Mouse (Mus musculus) heart, postnatal 25 days (tissue): Measurements from ENCODE around the gene Nup62. TPM values are rescaled to one million over a fixed set of nuclear protein-coding genes. Genes with fewer than 3 reads are reported as not detected.

ENCODE experiments used
- DNase-seq: peaks from one replicate; pipeline ENCODE4 v3.0.0; 2022; ENCODE audit warnings: low spot score
- intact Hi-C: fragments of 180-260 bp; cut with DNase I; formaldehyde crosslinking; loops from one replicate; pipeline ENCODE4 v1.15.1; 2025
- total RNA-seq, 2 experiments: library from RNA; stranded (reverse); gene quantifications; 2 replicates each; pipeline ENCODE4 v1.2.3; 2021

Nup62 gene
- total RNA-seq, 2 experiments from 2014 or later, result 26.0 to 28.6 TPM

DNA sequence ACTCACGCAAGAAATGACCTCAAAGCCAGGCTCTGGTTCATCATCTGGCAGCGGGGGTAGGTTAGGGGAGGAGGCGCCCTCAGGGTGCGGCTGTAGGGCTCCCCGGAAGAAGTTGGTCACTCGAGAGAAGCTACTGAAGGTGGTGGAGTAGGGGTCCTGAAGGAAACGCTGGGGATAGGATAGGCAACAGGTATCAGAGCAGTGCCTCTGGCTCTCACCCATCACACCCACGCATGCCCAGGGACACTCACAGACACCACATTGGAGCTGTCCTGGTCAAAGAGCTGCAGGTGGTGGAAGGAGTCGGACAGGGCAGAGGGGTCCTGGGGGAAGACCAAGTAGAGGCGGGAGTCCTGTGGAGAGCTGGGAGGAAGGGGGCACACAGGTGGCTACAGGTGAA lies 29.1 kb downstream of the Nup62 start:
- intact Hi-C loops, result no loop called here
- no peak for DNase-seq

DNA sequence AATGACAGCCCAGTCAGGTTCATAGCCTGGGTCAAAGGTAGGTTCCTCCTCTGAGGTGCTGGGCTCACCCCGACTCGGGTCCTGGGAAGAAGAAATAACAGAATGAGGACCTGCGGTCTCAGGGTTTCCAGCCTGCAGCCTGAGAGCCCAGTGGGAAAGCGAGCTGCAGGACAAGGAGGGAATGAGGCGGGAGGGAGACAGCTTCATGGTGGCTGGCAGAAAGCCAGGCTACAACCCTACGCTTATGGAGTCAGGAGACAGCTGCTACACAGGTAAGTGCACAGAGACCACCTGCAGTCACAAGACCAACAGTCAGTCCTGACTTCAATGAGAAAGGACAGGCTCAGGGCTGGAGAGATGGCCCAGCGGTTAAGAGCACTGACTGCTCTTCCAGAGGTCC lies 30.9 kb downstream of the Nup62 start:
- intact Hi-C loops, result no loop called here

DNA sequence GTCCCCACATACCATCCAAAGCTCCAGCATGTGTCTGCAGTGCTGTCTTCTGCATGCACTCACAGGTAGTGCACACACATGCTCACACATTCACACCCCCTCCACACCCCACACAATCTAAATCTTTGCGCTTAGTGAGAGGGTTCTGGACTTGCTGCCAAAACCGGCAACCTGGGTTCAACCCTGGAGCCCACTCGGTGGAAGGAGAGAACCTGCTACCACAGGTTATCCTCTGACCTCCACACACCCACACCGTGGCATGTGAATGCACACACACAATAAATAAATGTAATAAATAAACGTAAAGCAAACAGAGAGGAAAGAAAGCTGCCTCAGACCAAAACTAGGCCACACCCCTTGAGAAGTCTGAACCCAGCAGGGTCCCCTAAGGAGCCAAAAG lies 31.9 kb downstream of the Nup62 start:
- no peak for DNase-seq
- intact Hi-C loops, result no loop called here

More for the DNA sequence above, 30.9 kb downstream of the Nup62 start:
- DNase-seq, result no peak

DNA sequence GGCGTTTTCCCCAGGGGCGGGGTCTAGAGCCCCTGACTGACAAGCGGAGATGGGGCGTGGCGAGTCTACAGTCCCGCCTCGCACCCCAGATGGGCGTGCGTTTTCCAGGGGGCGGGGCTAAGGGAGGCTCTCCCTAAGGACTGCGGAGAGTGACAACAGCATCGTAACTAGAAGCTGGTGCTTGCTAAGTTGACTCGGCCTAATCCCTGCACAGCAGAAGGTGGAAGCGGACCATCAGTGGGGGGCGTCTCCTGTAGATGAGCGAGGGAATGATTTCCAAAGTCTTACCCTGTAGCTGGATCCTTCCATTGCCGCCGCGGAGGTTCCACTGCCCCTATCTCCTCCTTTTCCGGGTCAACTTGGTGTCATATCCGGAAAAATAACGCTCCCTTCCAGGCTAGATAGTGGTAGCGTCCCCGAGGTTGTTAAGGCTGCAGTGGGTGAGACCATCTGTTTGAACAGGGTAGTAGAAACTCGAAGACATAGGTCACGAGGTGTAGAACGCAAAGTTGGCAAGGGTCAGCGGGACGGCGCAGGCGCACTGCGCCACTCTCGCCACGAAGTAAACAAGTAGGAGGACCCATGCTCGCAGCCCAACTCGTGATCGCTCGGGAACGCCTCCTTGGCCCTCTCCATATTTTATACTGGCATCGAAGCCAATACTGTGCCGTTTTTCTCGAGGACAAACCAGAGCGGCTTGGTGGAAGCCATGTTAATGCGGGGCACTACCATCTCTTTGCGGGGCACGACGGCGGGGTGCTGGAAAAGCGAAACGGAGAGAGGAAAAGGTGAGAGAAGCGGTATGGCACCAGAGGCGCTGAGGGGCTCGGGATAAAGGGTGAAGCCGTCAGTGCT lies 32.9 kb downstream of the Nup62 start, which contains the start of the genes Akt1s1 and Tbc1d17:
Gene Akt1s1, plus strand, starts transcription at position 431 of the 855 bp plus-strand sequence.
Gene Tbc1d17, minus strand, starts transcription at position 519 of the 855 bp plus-strand sequence.
- DNase-seq, result peak; percentile 99
- intact Hi-C loops, result no loop called here

DNA sequence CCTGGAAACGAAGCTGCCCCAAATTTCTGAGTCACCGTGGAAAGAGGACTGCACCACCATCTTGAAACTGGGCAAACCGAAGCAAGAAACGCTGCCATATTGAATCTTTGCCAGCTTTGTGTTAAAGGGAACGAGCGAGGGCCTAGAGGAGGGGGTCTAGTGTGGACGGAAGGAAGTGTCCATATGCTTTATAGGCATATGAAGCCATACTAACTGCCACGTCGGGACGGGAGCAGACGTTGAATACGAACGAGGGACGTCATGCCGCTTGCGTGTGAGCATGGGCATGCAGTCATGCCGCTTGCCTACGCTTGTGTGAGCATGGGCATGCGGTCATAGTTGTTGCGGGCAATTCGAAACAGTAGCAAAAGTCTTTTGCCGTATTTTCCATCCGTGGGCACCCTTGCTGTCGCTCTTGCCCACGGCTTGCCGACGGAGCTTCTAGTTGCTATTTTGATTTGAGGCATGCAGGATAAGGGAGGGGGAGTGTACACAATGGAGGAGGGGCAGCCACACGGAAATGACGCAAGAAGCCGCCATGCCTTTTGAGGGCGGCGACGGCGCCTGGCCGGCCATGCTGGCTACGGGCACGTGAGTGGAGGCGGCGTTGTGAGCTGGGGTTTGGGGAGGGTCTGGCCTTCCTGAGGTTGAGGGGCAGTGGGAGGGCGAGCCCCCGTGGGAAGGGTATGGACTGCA lies 33.7 kb downstream of the Nup62 start:
- DNase-seq, result peak; percentile 87
- intact Hi-C loops, result no loop called here

DNA sequence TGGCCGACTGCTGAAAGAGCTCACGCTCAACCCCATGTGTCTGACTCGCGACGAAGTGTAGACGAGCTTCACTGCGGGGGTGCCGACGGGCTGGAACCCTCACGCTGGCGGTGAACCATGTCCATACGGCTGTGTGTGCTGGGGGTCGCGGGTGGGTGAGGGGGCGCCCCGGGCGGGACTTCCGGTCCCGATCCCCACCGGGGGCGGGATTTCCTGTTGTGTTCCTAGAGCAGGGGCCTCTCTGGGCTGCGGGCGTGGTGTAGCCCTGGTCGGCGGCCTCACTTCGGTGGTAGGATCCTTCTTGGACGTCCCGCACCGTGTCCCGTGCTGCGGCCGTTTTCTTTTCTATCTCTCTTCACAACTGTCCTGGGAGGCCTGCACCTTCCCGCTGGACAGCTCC lies 34.3 kb downstream of the Nup62 start:
- DNase-seq, result peak; percentile 63
- intact Hi-C loops, result no loop called here

DNA sequence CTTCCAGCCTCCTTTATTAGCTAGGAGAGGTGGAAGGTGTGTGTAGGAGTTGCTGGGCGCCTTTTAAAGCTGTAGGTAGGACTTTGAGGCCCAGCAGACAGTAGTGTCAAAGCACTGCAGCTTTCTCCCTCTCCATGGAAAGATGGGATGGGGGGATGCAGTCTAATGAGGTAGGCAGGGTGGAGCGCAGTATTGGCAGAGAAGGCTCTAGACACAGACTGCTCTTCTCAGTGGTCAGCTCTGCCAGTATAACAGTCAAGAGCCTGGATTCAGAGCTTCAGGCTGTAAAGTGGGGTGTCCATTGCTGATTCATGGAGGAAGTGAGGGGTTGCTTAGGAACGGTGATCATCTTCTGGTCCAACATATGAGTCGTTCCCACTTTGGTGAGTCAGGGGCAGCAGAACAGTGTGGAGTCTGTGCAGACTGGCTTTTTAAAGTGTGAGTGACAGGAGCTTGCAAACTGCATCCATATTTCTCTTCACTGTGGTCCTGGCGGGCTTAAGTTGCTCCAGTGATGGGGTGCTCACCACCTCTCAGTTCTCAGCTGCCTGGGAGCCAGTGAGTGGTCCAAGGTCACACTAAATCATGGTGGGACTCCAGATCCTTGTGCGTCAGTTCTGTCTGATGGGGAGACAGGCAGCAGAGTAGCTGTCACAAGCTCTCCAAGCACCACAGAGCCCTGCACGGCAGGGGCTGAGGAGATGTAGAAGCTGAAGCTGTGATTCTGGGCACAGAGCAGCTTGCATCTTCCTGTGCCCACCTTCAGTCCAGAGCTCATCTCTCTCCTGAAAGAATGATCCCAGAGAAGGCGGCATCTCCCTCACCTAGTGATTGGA lies 35.1 kb downstream of the Nup62 start:
- intact Hi-C loops, result no loop called here
- no peak for DNase-seq

DNA sequence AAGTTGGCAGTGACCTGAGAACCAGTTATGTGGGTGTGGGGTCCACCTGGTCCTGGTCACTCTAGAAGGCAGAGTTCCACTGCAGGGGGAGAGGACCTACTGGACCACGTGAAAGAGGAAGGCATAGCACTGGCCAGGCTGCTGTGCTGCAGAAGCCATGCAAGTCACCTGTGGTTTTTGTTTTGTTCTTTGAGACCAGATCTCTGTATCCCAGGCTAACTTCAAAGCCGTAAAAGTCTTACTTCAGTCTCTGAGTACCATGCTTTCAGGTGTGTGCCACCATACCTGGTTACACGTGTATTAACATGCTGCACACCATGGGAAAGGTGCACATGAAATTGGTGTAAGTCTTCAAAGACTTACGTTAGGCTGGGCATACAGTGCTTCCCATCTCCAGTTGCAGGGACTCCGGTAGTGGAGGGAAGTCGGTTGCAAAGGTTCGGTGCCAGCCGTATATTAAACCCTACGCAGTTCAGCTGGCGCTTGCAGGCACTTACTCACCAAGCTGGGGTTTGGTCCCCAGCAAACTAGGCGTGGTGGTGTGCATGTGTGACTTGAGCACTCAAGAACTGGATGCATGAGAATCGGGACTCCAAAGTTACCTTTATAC lies 35.8 kb downstream of the Nup62 start:
- intact Hi-C loops, result no loop called here
- no peak for DNase-seq

DNA sequence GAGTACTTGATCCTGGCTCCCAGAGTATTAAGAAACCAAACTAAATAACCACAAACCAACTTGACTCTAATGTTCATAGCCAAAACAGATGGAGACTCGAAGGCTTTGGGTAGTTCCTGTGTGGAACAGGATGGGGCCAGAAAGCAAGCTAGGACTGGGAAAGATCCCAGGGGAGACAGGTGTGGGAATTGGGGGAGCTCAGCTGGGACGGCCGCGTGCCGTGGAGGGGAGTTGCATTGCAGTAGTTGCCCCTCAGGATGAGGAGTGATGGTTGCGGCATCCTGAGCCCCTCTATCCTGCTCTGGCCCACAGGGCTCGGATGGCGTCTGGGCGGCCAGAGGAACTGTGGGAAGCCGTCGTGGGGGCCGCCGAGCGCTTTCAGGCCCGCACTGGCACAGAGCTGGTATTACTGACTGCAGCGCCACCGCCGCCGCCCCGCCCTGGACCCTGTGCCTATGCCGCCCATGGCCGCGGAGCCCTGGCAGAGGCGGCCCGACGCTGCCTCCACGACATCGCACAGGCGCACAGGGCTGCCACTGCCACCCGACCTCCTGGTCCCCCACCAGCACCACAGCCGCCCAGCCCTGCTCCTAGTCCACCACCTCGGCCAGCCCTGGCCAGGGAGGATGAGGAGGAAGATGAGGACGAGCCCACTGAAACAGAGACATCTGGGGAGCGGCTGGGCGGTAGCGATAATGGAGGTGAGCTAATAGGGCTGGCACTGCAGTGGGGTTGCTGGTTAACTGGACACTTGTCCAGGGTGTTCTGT lies 36.6 kb downstream of the Nup62 start:
- intact Hi-C loops, result no loop called here
- DNase-seq, result no peak

DNA sequence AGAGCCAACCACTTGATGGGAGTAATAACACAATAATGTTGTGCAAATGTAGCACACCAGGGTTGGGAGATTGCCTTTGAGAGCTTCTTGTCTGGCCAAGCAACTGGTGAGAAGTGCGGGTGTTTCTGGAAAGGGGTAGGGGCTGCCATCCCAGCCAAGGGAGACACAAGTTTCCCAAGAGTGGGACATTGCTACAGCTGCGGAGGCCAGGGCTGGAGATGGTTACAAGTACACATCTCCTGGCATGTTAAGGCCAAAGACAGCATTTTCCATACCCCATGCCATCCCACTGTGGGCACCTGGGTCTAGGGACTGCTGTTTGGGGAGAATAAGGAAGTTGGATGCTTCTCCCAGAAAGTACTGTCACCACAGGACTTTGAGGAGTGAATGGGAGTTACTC lies 37.2 kb downstream of the Nup62 start:
- no peak for DNase-seq
- intact Hi-C loops, result no loop called here

DNA sequence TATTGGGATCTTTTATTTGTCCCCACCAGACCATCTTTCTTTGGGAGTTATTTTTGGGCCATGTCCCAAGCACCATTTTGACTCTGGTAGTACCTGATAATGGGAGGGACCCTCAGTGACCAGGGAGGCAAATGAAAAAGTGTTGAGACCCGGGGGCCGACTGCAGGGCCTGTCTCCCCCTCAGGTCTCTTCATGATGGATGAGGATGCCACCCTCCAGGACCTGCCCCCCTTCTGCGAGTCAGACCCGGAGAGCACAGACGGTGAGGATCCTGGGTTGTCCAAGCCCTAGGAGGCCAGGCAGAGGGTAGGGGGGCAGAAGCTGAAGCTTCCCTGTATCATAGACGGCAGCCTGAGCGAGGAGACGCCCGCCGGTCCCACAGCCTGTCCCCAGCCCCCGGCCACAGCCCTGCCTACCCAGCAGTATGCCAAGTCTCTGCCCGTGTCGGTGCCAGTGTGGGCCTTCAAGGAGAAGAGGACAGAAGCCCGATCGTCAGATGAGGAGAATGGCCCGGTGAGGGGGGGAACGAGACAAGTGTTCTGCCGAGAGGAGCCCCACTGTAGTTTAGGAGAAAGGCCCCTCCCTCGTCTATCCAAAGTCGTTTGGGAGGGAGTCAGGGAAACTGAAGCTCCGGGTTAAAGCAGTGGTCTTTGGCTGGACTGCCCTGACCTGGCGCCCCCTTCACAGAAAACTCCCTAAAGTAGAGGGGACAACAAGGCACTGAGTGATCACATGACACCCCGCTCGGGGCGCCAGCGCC lies 37.9 kb downstream of the Nup62 start:
- no peak for DNase-seq
- intact Hi-C loops, result no loop called here

DNA sequence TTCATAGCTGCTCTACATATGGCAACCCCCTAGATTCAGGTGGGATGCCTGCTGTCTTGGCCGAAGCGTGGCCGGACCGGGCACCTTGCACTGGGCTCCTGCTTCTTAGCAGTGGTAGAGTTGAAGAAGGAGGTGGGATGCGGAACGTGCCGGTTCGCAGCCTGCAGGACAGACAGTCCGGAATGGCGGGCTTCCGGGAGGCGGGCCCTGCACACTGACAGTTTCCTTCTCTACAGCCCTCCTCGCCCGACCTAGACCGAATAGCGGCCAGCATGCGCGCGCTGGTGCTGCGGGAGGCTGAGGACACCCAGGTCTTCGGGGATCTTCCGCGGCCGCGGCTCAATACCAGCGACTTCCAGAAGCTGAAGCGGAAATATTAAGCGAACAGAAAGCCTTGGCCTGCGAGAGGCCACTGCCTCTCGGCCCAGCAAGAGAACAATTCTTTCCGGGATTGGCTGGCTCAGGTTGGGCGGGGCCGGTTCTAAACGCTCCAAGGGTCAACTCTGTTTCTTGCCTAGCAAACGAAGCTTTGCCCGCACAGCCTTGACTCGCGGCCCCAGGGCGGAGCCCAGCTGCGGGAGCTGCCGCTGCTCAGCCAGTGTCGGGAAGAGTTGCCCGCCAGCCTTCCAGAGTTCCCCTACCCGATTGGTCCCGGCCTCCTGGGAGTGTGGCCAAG lies 38.6 kb downstream of the Nup62 start:
- peak; percentile 84 for DNase-seq
- intact Hi-C loops, result no loop called here

DNA sequence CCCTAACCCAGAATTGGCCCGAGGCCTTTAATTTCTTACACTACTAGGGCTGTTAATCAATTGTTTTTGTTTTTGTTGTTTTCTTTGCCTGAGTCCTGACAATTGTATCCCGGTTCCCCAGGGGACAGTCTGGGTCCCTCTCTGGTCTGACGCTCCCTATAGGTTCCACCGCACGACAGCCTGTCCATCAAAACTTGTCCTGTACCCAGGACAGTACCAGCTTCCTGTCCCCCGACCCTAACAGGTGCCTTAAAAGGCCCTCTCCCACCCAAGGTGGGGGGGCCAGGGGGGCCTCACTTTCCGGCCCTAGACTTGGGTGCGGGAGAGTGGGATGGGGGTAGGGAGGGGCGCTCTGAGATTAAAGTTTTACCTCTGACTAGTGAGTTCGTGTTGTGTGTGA lies 39.1 kb downstream of the Nup62 start:
- DNase-seq, result no peak
- intact Hi-C loops, result no loop called here

DNA sequence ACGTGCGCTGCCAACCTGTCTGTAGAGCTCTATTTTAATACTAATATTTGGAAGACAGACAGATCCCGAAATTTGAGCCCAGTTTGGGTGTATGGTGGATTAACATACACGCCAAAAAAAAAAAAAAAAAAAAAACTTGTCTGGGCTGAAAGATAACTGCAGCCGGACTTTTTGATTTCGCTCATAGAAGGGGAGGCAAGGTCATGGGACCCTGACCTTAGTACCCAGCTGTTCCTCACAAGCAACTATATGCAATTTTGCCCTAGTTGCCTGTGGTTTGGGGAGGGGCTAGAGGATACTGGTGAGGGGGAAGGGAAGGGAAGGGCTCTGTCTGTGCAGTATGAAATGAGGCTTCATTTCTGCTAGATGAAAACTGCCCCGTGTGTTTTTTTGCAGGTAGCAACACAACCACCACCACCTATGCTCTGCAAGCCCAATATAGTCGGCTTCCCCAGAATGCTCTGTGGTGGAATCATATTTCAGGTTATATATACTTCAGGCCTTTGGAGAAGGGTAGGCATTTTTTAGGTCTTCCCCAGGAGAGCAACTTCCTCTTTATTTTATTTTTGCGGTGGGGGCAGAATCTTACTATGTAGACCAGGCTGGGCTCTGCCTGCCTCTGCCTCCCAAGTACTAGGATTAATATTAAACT lies 40.5 kb downstream of the Nup62 start:
- intact Hi-C loops, result no loop called here
- no peak for DNase-seq

DNA sequence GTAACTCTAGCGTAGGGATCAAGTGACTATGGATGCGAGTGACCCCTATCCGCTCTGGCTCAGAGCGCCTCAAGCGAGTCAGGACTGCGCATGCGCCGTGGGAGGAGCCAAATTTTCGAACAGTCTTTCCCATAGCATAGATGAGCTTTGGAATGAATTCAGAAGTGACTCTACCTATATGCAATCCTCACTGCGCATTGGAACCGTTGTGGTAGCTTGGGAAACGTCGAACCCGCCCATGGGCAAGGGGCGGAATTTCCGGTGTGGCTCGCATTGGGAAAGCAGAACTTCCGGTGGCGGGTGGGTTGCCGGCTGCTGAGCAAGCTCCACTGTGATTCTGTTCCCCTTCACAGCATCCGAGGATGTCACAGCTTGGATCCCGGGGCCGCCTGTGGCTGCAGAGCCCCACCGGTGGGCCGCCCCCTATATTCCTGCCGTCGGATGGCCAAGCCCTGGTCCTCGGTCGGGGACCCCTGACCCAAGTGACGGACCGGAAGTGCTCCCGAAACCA lies 41.2 kb downstream of the Nup62 start, which contains the start of gene Pnkp:
Gene Pnkp, plus strand, starts transcription at position 98 of the 511 bp plus-strand sequence.
- intact Hi-C loops, result no loop called here
- DNase-seq, result peak; percentile 74

DNA sequence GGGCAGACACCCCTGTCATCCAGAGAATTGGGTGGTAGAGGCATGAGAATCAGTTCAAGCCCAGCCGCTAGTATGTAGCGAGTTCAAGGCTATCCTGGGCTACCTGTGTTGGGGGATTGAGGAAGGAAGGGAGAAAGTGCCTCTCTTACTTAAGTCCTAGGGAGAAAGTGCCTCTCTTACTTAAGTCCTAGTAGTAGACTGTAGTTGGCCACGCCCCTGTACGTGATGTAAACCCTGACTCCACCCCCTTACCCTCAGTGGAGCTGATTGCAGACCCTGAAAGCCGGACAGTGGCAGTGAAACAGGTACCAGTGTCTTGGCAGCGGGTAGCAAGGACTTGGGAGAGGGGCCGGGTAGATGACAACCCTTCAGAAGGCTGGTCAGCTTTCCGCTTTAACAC lies 42.0 kb downstream of the Nup62 start:
- intact Hi-C loops, result no loop called here
- DNase-seq, result no peak

DNA sequence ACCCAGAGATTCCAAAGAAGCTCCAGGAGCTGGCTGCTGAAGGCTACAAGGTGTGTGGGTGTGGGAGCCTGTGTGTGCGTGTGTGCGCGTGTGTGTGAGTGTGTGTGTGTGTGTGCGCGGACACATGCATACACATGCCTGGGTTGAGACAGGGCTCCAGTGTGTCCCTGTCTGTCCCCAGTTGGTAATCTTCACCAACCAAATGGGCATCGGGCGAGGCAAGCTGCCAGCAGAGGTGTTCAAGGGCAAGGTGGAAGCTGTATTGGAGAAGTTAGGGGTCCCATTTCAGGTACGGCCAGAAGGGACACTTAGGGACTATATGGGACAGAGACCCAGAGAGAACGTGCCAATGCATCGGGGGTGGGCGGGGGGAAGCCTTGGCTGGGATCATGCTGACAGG lies 44.0 kb downstream of the Nup62 start:
- intact Hi-C loops, result loop anchor here (5.0 to 10.0 kb wide), 2 partner anchors 37 to 855 kb away; partner anchors contain the start of genes Fuz, Rpl18 and Sphk2
- DNase-seq, result no peak
